Mouse (Mus musculus) limb, embryonic 14.5 days (tissue): ENCODE measurements around the gene Stx18. TPM values are rescaled to one million over a fixed set of nuclear protein-coding genes. Genes with fewer than 3 reads are reported as not detected.

Experiments
- ATAC-seq: fragments of 200-750 bp; cut with Nextera tagmentation; 2 replicates; pipeline ENCODE4 v1.8.0; 2017; ENCODE audit warnings: low read depth, moderate number of reproducible peaks, moderate TSS enrichment; ENCODE audit not compliant: low FRiP score
- DNase-seq: peaks from one replicate; pipeline ENCODE4 v3.0.0-alpha.2; 2015; ENCODE audit warnings: low spot score
- H3K27ac ChIP-seq: fragments of 300-500 bp; sonication (generic); replicated peaks from 2 replicates; pipeline ENCODE4 v1.5.1; 2014; ENCODE audit warnings: low read depth, mild to moderate bottlenecking, low read length, moderate library complexity, mixed read lengths
- H3K27me3 ChIP-seq: fragments of 300-500 bp; sonication (generic); 2 replicates; pipeline ENCODE4 v1.6.1; 2014; ENCODE audit warnings: low read length, mixed read lengths; ENCODE audit not compliant: control insufficient read depth, insufficient read depth
- H3K36me3 ChIP-seq: fragments of 300-500 bp; sonication (generic); 2 replicates; pipeline ENCODE4 v1.6.1; 2014; ENCODE audit warnings: mild to moderate bottlenecking, low read length, moderate library complexity, mixed read lengths; ENCODE audit not compliant: control insufficient read depth, insufficient read depth
- H3K4me1 ChIP-seq: fragments of 300-500 bp; sonication (generic); 2 replicates; pipeline ENCODE4 v1.6.1; 2014; ENCODE audit warnings: antibody characterized with exemption, low read length, mixed read lengths; ENCODE audit not compliant: control insufficient read depth, insufficient read depth
- H3K4me2 ChIP-seq: fragments of 300-500 bp; sonication (generic); replicated peaks from 2 replicates; pipeline ENCODE4 v1.6.1; 2014; ENCODE audit warnings: low read depth, mild to moderate bottlenecking, low read length, moderate library complexity; ENCODE audit not compliant: severe bottlenecking
- H3K4me3 ChIP-seq: fragments of 300-500 bp; sonication (generic); replicated peaks from 2 replicates; pipeline ENCODE4 v1.5.1; 2014; ENCODE audit warnings: low read length
- H3K9ac ChIP-seq: fragments of 300-500 bp; sonication (generic); 2 replicates; pipeline ENCODE4 v1.6.1; 2014; ENCODE audit warnings: mild to moderate bottlenecking, low read depth, low read length, moderate library complexity; ENCODE audit not compliant: severe bottlenecking
- H3K9me3 ChIP-seq: fragments of 300-500 bp; sonication (generic); 2 replicates; pipeline ENCODE4 v1.6.1; 2016; ENCODE audit warnings: low read length; ENCODE audit not compliant: control insufficient read depth
- POLR2A ChIP-seq: fragments of 200-500 bp; IDR thresholded peaks from 2 replicates; pipeline ENCODE4 v1.8.0; 2012; ENCODE audit warnings: inconsistent platforms, mild to moderate bottlenecking, moderate library complexity, borderline replicate concordance; ENCODE audit not compliant: insufficient read depth, insufficient read length; ENCODE audit errors: extremely low read depth
- WGBS: fragments of 180-500 bp; shearing (Covaris S2); extraction: QIAGEN DNeasy Blood & Tissue Kit; methylation state at CpG from one replicate; pipeline ENCODE4 v1.1.7; 2014; 5-methylcytosine and 5-hydroxymethylcytosine counted together
- polyA plus RNA-seq, 2 experiments: library from polyadenylated mRNA; depleted of rRNA in 1 of 2; stranded (reverse) in 1 of 2; unstranded in 1 of 2; fragments of >200 nt; fragmentation: Nextera tagmentation in 1 of 2; extraction: Ambion mirVana in 1 of 2; gene quantifications; 2 replicates each; pipeline versions ENCODE4 v1.2.1 to v1.2.3; 2012 to 2014

Gene Stx18
- polyA plus RNA-seq, 2 experiments, result 43.1 to 52.3 TPM

DNA sequence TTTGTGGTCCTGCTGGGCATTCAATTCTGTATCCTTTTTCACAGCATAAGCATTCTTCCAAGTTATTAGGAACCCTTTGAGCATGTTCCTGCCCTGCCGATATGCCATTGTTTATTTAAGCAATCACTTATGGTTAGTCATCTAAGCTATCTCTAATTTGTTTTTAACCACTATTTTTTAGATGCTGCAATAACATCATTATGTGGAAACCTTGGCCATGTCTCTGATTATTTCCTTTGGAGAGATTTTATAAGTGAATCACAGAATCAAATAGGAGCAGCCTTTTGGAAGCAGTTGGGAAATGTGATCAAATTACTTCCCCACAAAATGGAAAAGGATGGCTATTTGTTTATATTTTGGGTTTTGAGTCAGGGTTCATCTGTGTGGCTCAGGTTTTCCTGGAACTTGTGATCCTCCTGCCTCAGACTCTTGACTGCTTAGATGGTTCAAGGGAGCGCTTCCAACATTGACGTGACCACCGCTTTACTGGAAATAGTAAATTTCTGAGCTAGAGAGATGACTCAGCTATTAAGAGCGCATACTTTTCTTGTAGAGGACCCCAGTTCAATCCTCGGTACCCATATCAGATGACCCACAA is 146.2 kb downstream of the Stx18 start:
- H3K27ac ChIP-seq, result no peak overlapping the region
- H3K4me1 ChIP-seq, result no peaks in the 10 kb centered on the region
- H3K36me3 ChIP-seq, result no peaks in the 10 kb centered on the region
- H3K27me3 ChIP-seq, result no peaks in the 10 kb centered on the region
- no peak for TF ChIP-seq POLR2A
- H3K4me2 ChIP-seq, result no peak overlapping the region
- H3K9ac ChIP-seq, result no peak overlapping the region
- DNase-seq (no peak), ATAC-seq (no peak)
- H3K4me3 ChIP-seq, result no peak overlapping the region
- no peaks in the 10 kb centered on the region for H3K9me3 ChIP-seq
- WGBS, result 83% methylated on average over 6 of the region's 6 CpGs

DNA sequence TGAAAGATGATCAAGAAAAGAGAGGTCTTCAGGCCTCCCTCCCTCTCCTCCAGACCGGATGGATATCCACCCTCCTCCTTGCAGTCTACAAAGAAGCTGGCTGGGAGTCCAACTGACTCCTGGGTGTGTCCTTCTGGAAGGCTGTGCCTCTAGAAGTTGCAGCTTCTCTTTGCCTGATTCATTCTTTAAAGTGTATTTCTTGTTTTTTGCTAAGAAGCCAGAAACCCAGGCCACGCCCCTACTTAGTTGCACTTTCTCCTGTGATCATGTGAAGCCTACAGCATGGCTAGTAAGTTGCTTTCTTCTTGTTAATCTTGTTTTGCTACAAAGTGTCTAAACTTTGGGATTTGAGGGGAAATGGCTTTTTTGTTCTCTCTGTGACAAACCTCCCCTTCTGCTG is 148.5 kb downstream of the Stx18 start:
- H3K9ac ChIP-seq, result no peak overlapping the region
- no peak for TF ChIP-seq POLR2A
- no peaks in the 10 kb centered on the region for H3K27me3 ChIP-seq
- ATAC-seq (no peak), DNase-seq (no peak)
- no peak overlapping the region for H3K4me3 ChIP-seq
- H3K9me3 ChIP-seq, result no peaks in the 10 kb centered on the region
- H3K36me3 ChIP-seq, result no peaks in the 10 kb centered on the region
- H3K4me1 ChIP-seq, result no peaks in the 10 kb centered on the region
- H3K4me2 ChIP-seq, result no peak overlapping the region
- 93% methylated on average over 2 of the region's 2 CpGs for WGBS
- H3K27ac ChIP-seq, result no peak overlapping the region

Other genes starting within 250 kb of the Stx18 start
- 81.2 and 120 TPM in 2 replicates for gene Msx1, start 214.2 kb upstream of the Stx18 start, polyA plus RNA-seq (2012; rRNA removed)
- gene Msx1, start 214.2 kb upstream of the Stx18 start, polyA plus RNA-seq (2014; fragmentation: Nextera tagmentation; extraction: Ambion mirVana), result 122 and 166 TPM in 2 replicates
- gene Nsg1, start 121.2 kb downstream of the Stx18 start, polyA plus RNA-seq (2012; rRNA removed), result 107 and 151 TPM in 2 replicates
- 33.8 and 34.7 TPM in 2 replicates for gene Nsg1, start 121.2 kb downstream of the Stx18 start, polyA plus RNA-seq (2014; fragmentation: Nextera tagmentation; extraction: Ambion mirVana)
- gene Zbtb49, start 181.7 kb downstream of the Stx18 start, polyA plus RNA-seq (2012; rRNA removed), result 22.3 and 27.9 TPM in 2 replicates
- gene Zbtb49, start 181.7 kb downstream of the Stx18 start, polyA plus RNA-seq (2014; fragmentation: Nextera tagmentation; extraction: Ambion mirVana), result 12.4 and 14.0 TPM in 2 replicates
- 29.4 and 54.7 TPM in 2 replicates for gene Lyar, start 181.7 kb downstream of the Stx18 start, polyA plus RNA-seq (2012; rRNA removed)
- gene Lyar, start 181.7 kb downstream of the Stx18 start, polyA plus RNA-seq (2014; fragmentation: Nextera tagmentation; extraction: Ambion mirVana), result 75.1 and 85.2 TPM in 2 replicates
- 51.1 and 57.5 TPM in 2 replicates for gene Tmem128, start 221.4 kb downstream of the Stx18 start, polyA plus RNA-seq (2012; rRNA removed)
- 66.9 and 70.0 TPM in 2 replicates for gene Tmem128, start 221.4 kb downstream of the Stx18 start, polyA plus RNA-seq (2014; fragmentation: Nextera tagmentation; extraction: Ambion mirVana)
- gene Otop1, start 237.2 kb downstream of the Stx18 start, polyA plus RNA-seq (2012; rRNA removed), result 0.04 TPM in 1 of 2 replicates, not detected in the other
- gene Otop1, start 237.2 kb downstream of the Stx18 start, polyA plus RNA-seq (2014; fragmentation: Nextera tagmentation; extraction: Ambion mirVana), result not detected in 2 replicates